Mouse (Mus musculus): Measurements from ENCODE around the gene Arhgef25. TPM values are rescaled to one million over a fixed set of nuclear protein-coding genes. Genes with fewer than 3 reads are reported as not detected.

The Arhgef25 gene
- polyA plus RNA-seq, 2 experiments: 3.4 to 7.7 TPM

GRCm38 (mm10) chr10:127183759-127184158 is 6.1 kb downstream of the Arhgef25 start:
- H3K4me3 ChIP-seq (ENCODE audit: insufficient read depth in 1 of 2, low read depth in 2 of 2, low read length in 2 of 2): no peak overlapping the region
- no peak overlapping the region for H3K27ac ChIP-seq
- no peaks in the 10 kb centered on the region for H3K36me3 ChIP-seq (replicated peaks; ENCODE audit: control insufficient read depth, insufficient read depth, low read depth)
- TF ChIP-seq CTCF (IDR thresholded peaks at IDR 0.05; ENCODE audit: low read depth) (peak; percentile 2; the same call in 1 of the 2 replicates), EP300 (IDR thresholded peaks at IDR 0.05; ENCODE audit: low read depth) (no peak)
- no peak overlapping the region for H3K9ac ChIP-seq (replicated peaks)
- DNase-seq (ENCODE audit: low read depth in 3 of 3, low spot score in 3 of 3) (no peak), ATAC-seq (ENCODE audit: insufficient read depth) (peak; percentile 20; the same call in 1 of the 2 replicates)
- H3K9me3 ChIP-seq (ENCODE audit: control insufficient read depth, low read length): no peaks in the 10 kb centered on the region
- peaks cover 26% of the 10 kb centered on the region for H3K27me3 ChIP-seq (ENCODE audit: control insufficient read depth, insufficient read depth, low read length)
- peak overlapping the region; percentile 25 for H3K4me2 ChIP-seq (ENCODE audit: low read depth)
- H3K4me1 ChIP-seq (replicated peaks; ENCODE audit: control insufficient read depth in 2 of 2, insufficient read depth in 2 of 2, low read length in 1 of 2): peaks cover 2 to 9% of the 10 kb centered on the region in 2 experiments; a peak in 3 of 4 replicates
- 14% methylated on average over 20 of the region's 20 CpGs for WGBS (ENCODE audit: insufficient replicate concordance)

- WGBS (ENCODE audit: insufficient replicate concordance): 70% methylated on average over 4 of the region's 4 CpGs
- TF ChIP-seq CTCF (IDR thresholded peaks at IDR 0.05; ENCODE audit: low read depth) (no peak), EP300 (IDR thresholded peaks at IDR 0.05; ENCODE audit: low read depth) (no peak)
Measured at GRCm38 (mm10) chr10:127182624-127183023, 7.3 kb downstream of the Arhgef25 start.

GRCm38 (mm10) chr10:127181566-127181965 is 8.3 kb downstream of the Arhgef25 start:
- TF ChIP-seq EP300 (IDR thresholded peaks at IDR 0.05; ENCODE audit: low read depth) (no peak), CTCF (IDR thresholded peaks at IDR 0.05; ENCODE audit: low read depth) (no peak)
- ATAC-seq (ENCODE audit: insufficient read depth) (no peak), DNase-seq (ENCODE audit: low read depth in 3 of 3, low spot score in 3 of 3) (no peak)
- WGBS (ENCODE audit: insufficient replicate concordance): 35% methylated on average over 6 of the region's 6 CpGs
- H3K4me2 ChIP-seq (ENCODE audit: low read depth): no peak overlapping the region
- no peak overlapping the region for H3K27ac ChIP-seq
- H3K9ac ChIP-seq (replicated peaks): no peak overlapping the region
- H3K36me3 ChIP-seq (replicated peaks; ENCODE audit: control insufficient read depth, insufficient read depth, low read depth): no peaks in the 10 kb centered on the region
- peaks cover 11 to 17% of the 10 kb centered on the region in 2 experiments for H3K4me1 ChIP-seq (replicated peaks; ENCODE audit: control insufficient read depth in 2 of 2, insufficient read depth in 2 of 2, low read length in 1 of 2)
- H3K9me3 ChIP-seq (ENCODE audit: control insufficient read depth, low read length): no peaks in the 10 kb centered on the region
- H3K4me3 ChIP-seq (ENCODE audit: insufficient read depth in 1 of 2, low read depth in 2 of 2, low read length in 2 of 2): no peak overlapping the region
- peaks cover 43% of the 10 kb centered on the region for H3K27me3 ChIP-seq (ENCODE audit: control insufficient read depth, insufficient read depth, low read length)

More at GRCm38 (mm10) chr10:127182624-127183023, 7.3 kb downstream of the Arhgef25 start:
- DNase-seq (ENCODE audit: low read depth in 3 of 3, low spot score in 3 of 3) (no peak), ATAC-seq (ENCODE audit: insufficient read depth) (no peak)
- Histone ChIP-seq H3K27me3 (ENCODE audit: control insufficient read depth, insufficient read depth, low read length) (peaks cover 37% of the 10 kb centered on the region), H3K4me2 (ENCODE audit: low read depth) (no peak overlapping the region), H3K36me3 (replicated peaks; ENCODE audit: control insufficient read depth, insufficient read depth, low read depth) (no peaks in the 10 kb centered on the region), H3K4me1 (replicated peaks; ENCODE audit: control insufficient read depth in 2 of 2, insufficient read depth in 2 of 2, low read length in 1 of 2) (peaks cover 7 to 15% of the 10 kb centered on the region in 2 experiments; a peak in 3 of 4 replicates), H3K9ac (replicated peaks) (no peak overlapping the region), H3K9me3 (ENCODE audit: control insufficient read depth, low read length) (no peaks in the 10 kb centered on the region), H3K4me3 (ENCODE audit: insufficient read depth in 1 of 2, low read depth in 2 of 2, low read length in 2 of 2) (no peak overlapping the region), H3K27ac (no peak overlapping the region)

GRCm38 (mm10) chr10:127180695-127181047 is 9.2 kb downstream of the Arhgef25 start:
- no peak for TF ChIP-seq EP300 (IDR thresholded peaks at IDR 0.05; ENCODE audit: low read depth)
- TF ChIP-seq CTCF (IDR thresholded peaks at IDR 0.05; ENCODE audit: low read depth): no peak
- peaks cover 11 to 15% of the 10 kb centered on the region in 2 experiments for H3K4me1 ChIP-seq (replicated peaks; ENCODE audit: control insufficient read depth in 2 of 2, insufficient read depth in 2 of 2, low read length in 1 of 2)
- DNase-seq (ENCODE audit: low read depth in 3 of 3, low spot score in 3 of 3) (no peak), ATAC-seq (ENCODE audit: insufficient read depth) (no peak)
- no peak overlapping the region for H3K27ac ChIP-seq
- H3K36me3 ChIP-seq (replicated peaks; ENCODE audit: control insufficient read depth, insufficient read depth, low read depth): no peaks in the 10 kb centered on the region
- no peak overlapping the region for H3K4me2 ChIP-seq (ENCODE audit: low read depth)
- peaks cover 46% of the 10 kb centered on the region for H3K27me3 ChIP-seq (ENCODE audit: control insufficient read depth, insufficient read depth, low read length)
- H3K9me3 ChIP-seq (ENCODE audit: control insufficient read depth, low read length): no peaks in the 10 kb centered on the region
- H3K4me3 ChIP-seq (ENCODE audit: insufficient read depth in 1 of 2, low read depth in 2 of 2, low read length in 2 of 2): no peak overlapping the region
- 4% methylated on average over 3 of the region's 3 CpGs for WGBS (ENCODE audit: insufficient replicate concordance)
- H3K9ac ChIP-seq (replicated peaks): no peak overlapping the region

GRCm38 (mm10) chr10:127179871-127180694 is 9.8 kb downstream of the Arhgef25 start, which contains the start of gene Slc26a10:
Slc26a10 (minus strand) TSS chr10:127180645.
- Histone ChIP-seq H3K27ac (no peak within 1 kb of the TSS), H3K27me3 (ENCODE audit: control insufficient read depth, insufficient read depth, low read length) (peaks cover 46% of the 10 kb centered on the region), H3K9ac (replicated peaks) (no peak within 1 kb of the TSS), H3K36me3 (replicated peaks; ENCODE audit: control insufficient read depth, insufficient read depth, low read depth) (no peaks in the 10 kb centered on the region), H3K9me3 (ENCODE audit: control insufficient read depth, low read length) (no peaks in the 10 kb centered on the region), H3K4me2 (ENCODE audit: low read depth) (no peak within 1 kb of the TSS; the same call in 1 of the 2 replicates), H3K4me1 (replicated peaks; ENCODE audit: control insufficient read depth in 2 of 2, insufficient read depth in 2 of 2, low read length in 1 of 2) (peaks cover 11 to 15% of the 10 kb centered on the region in 2 experiments), H3K4me3 (ENCODE audit: insufficient read depth in 1 of 2, low read depth in 2 of 2, low read length in 2 of 2) (no peak within 1 kb of the TSS)
- TF ChIP-seq CTCF (IDR thresholded peaks at IDR 0.05; ENCODE audit: low read depth) (no peak), EP300 (IDR thresholded peaks at IDR 0.05; ENCODE audit: low read depth) (no peak)
- no peak for DNase-seq (ENCODE audit: low read depth in 3 of 3, low spot score in 3 of 3)
- ATAC-seq (ENCODE audit: insufficient read depth): no peak
- WGBS (ENCODE audit: insufficient replicate concordance): 4% methylated on average over 34 of the region's 34 CpGs

Measured in liver, embryonic 14.5 days (tissue).